Mouse (Mus musculus): Measurements from ENCODE around the gene Vps4b.
A peak's percentile ranks its signal among the peaks of the same experiment; 100 is the strongest.

Gene Vps4b

DNA sequence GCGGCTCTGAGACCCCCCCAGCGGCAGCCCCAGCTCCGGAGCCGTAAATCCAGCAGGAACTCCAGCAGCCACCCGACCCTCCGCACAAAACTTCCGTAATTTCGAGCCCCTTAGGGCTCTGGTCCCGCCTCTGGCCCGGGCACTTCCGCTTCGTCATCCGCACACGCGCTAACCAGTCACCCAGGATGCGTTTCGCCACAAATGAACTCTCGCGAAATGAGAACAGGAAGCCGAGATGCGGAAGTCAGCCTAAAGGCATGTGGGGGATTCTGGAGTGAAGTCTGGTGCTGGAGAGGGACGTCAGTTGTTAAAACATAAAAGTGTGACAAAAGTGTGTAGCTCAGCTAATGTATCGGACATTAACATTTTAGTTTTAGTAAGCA, at the start of gene Vps4b:
Gene Vps4b (minus strand): TSS at position 187 of the 383 bp plus-strand sequence.
- DNase-seq (ENCODE audit: low read depth): peak; percentile 93

DNA sequence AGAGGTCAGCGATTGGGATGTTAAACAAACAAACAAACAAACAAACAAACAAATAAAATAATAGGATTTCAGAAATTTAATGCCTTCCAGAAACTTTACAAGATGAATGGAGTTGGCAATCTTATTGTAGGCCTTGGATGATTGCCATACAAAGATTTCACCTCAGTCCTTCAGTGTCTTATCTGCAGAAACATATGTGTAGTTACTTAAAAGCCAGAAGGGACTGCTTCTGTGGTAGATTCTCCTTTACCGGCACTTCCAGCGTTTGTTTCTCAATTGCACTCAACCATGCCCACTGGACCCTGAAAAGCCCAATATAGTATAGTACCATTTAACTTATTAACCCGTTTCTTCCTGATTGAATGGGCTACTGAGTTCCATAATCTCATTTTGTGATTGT, 32.3 kb upstream of the Vps4b start:
- DNase-seq (ENCODE audit: low read depth): no peak

DNA sequence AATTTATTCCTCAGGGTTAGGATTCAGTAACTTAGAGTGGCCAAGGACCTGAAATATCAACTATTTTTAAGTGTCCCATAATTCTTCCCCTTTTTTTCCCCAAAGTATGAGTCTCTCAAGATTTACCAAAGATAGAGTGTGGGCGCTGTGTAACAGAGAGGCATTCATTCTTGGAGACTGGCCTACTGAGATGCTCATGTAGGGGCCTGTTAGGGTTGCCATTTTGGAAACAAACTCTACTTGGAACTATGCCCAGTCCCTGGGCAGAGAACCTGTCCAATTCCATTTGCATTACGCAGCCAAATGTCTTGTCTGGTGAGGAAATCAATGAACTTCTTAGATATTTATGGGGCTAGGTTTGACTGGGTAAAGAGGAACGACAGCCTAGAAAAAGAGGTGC, 25.8 kb upstream of the Vps4b start:
- DNase-seq (ENCODE audit: low read depth): peak; percentile 59

DNA sequence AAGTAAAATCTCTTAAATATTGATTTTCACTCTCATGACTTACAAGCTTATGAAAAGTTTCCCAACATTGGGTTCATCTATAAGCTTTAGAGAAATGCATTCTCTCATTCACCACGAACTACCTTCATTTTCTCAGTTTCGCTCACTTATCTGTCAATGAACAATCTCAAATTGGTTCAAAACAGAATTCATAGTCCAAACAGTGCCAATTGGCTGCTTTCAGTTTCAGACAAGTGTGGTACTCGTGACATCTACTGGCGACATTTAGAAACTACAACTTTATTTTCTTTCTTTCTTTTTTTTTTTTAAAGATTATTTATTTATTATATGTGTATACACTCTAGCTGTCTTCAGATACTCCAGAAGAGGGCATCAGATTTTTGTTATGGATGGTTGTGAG, 21.8 kb upstream of the Vps4b start:
- DNase-seq (ENCODE audit: low read depth): peak; percentile 33

GRCm38 (mm10) chr1:106816766-106817165, 20.2 kb upstream of the Vps4b start:
- no peak for DNase-seq (ENCODE audit: low read depth)

DNA sequence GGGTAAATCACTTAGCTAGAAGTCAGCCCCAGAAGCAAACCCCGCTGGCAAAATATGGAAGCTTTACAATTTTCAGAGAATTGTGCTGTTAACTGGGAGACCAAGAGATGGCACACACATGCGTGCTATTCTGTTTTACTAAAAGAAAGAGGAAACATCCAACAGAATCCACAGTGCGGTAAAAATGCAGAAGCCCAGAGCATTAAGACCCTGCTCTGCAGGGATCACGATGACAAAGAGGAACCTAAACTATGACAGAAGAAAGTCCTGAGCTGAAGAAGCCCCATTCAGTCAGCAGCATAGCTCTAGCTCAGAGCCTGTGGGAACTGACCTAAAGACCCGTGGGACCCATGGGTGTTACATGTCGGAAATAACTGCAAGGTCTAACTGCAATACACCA, 18.7 kb upstream of the Vps4b start:
- no peak for DNase-seq (ENCODE audit: low read depth)

GRCm38 (mm10) chr1:106814864-106815263, 18.3 kb upstream of the Vps4b start:
- no peak for DNase-seq (ENCODE audit: low read depth)

- DNase-seq (ENCODE audit: low read depth): no peak
These were observed 3.4 kb upstream of the Vps4b start for GRCm38 (mm10) chr1:106799931-106800330.

- DNase-seq (ENCODE audit: low read depth): no peak
These were observed 2.9 kb upstream of the Vps4b start for GRCm38 (mm10) chr1:106799406-106799805.

GRCm38 (mm10) chr1:106796987-106797779, 655 bp upstream of the Vps4b start:
- no peak for DNase-seq (ENCODE audit: low read depth)

- DNase-seq (ENCODE audit: low read depth): peak; percentile 3
These were observed 640 bp downstream of the Vps4b start for GRCm38 (mm10) chr1:106795634-106796541.

DNA sequence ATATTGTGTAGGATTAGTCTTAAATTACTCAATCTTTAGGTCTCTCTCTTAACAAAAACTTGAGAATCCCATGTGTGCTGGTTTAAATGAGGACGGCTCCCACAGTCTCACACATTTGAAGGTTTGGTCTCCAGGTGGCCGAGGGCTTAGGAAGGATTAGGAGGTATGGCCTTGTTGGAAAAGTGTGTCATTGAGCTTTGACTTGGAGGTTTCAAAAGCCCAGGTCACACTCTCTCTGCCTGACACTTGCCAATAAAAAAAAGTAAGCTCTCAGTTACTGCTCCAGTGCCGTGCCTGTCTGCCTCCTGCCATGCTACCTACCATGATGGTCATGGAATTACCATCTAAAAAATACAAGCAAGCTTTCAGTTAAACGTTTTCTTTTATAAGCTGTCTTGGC, 21.6 kb downstream of the Vps4b start:
- no peak for DNase-seq (ENCODE audit: low read depth)

DNA sequence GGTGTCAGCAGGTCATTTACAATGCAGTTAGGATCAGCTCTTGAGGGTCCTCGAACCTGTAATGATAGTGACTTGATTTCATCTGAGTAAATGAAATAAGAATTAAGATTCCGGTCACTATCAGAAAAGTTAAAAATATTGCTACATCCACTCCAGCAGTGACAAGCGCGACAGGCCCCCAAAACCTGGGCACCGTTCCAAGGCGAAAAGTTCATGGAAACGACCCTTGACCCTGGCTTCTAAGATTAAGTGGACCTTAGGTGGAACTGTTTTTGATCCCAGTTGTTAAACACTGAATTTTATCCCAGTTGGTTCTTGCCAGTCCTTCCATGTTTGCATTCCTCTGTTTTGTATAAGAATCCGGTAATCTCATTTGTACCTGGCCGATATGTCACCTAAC, 22.4 kb downstream of the Vps4b start:
- DNase-seq (ENCODE audit: low read depth): no peak

GRCm38 (mm10) chr1:106768773-106769172, 27.8 kb downstream of the Vps4b start:
- no peak for DNase-seq (ENCODE audit: low read depth)

- DNase-seq (ENCODE audit: low read depth): no peak
These were observed 30.8 kb downstream of the Vps4b start for GRCm38 (mm10) chr1:106765771-106766170.

DNA sequence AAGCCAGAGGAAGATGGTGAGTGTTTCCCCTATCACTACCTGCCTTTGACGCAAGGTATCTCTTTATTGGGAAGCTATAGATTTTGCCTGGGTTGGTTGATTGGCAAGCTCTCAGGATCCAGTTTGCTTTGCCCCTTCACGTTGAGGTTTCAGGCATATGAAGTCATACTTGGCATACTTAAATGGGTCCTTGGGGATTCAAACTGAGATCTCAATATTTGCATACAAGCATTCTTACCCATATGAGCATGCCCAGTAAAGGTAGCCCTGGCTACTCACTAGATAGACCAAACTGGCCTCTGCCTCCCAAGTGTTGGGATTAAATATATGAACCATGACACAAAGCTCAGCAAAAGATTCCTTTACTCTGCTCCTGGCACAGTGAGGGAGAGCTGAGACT, 31.7 kb downstream of the Vps4b start:
- no peak for DNase-seq (ENCODE audit: low read depth)

DNA sequence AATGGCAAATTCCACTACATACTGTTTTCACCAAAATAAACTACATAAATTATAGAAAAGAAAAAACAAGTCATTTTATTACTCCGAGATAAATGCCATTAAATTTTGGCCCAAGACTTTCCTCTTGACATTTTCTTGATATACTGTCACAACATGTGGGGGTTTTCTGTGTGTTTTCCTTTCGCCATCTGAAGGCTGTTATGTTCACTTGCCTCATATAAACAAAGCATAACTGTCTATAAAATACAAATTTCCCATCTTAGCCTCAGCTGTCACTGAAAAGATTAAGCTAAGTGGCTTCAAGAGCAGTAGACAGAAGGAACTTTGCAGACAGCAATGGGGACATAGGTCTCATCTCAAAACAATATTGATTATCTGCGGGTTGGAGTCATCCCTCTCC, 32.2 kb downstream of the Vps4b start:
- no peak for DNase-seq (ENCODE audit: low read depth)

- no peak for DNase-seq (ENCODE audit: low read depth)
These were observed 35.8 kb downstream of the Vps4b start for GRCm38 (mm10) chr1:106760750-106761149.

- peak; percentile 96 for DNase-seq (ENCODE audit: low read depth)
These were observed 36.7 kb downstream of the Vps4b start, which contains the start of gene Kdsr for GRCm38 (mm10) chr1:106759572-106760435. Gene Kdsr, minus strand, starts transcription at chr1:106759727.

DNA sequence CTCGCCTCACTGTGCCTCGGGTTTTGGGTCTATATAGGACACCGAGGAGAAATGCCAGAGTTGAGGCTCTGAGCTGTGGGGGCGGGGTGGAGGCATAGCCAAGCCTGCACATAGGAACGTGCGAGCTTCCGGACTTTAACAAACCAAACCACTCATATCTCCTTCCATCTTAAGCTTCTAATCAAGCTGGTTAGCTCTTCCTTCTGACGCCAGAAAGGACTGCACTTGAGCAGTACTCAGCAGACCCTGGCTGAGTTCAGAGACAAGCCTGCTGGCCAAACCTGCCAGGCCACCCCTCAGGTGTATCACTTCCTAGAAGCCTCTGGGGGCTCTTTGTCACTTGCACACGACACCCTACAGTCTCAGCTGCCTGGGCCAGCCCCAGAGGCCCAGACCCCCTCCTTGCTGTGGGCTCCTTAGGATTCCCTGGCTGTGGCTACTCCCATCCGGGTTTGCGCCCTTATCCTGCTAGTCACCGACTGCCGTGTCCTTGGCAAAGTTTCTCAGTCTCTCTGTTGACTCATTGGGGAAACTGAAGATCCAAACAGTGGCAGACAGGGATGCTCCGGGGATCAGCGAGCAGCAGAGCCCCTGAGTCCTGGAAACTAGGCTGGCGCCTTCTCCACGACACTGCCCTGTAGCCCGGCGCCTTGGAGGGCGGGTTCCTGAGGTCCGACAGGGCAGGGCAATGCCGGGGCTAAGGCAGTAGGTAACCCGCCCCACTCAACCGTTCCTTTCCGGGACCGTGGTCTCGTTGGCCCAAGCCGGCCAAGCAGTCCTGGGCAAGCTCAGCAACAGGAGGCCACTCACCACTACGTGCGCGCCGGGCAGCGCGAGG, 37.6 kb downstream of the Vps4b start:
- DNase-seq (ENCODE audit: low read depth): peak; percentile 51

- DNase-seq (ENCODE audit: low read depth): no peak
These were observed 39.9 kb downstream of the Vps4b start for GRCm38 (mm10) chr1:106756633-106757032.

Data from fibroblast of lung, adult 2 months (primary cell).